Mouse (Mus musculus): Measurements from ENCODE around the gene 1700125H20Rik. TPM values are rescaled to one million over a fixed set of nuclear protein-coding genes. Genes with fewer than 3 reads are reported as not detected.

Gene 1700125H20Rik
- polyA plus RNA-seq, 1 experiment from 2014 or later: not detected

GRCm38 (mm10) chr11:85206231-85206630, 36.0 kb downstream of the 1700125H20Rik start:
- Histone ChIP-seq H3K36me3 (ENCODE audit: control insufficient read depth, insufficient read depth, low read length) (peaks cover 16% of the 10 kb centered on the region), H3K4me1 (ENCODE audit: control insufficient read depth, insufficient read depth, low read length) (no peaks in the 10 kb centered on the region), H3K9me3 (replicated peaks; ENCODE audit: control insufficient read depth, low read length) (no peaks in the 10 kb centered on the region), H3K27me3 (ENCODE audit: control insufficient read depth, insufficient read depth, low read length) (no peaks in the 10 kb centered on the region), H3K27ac (ENCODE audit: low read length) (no peak overlapping the region), H3K4me3 (replicated peaks; ENCODE audit: low read length) (no peak overlapping the region), H3K9ac (ENCODE audit: low read length) (no peak overlapping the region), H3K4me2 (ENCODE audit: low read depth, low read length) (no peak overlapping the region)
- ATAC-seq (ENCODE audit: insufficient read depth, low FRiP score): no peak

GRCm38 (mm10) chr11:85211151-85211550, 40.9 kb downstream of the 1700125H20Rik start:
- H3K4me2 ChIP-seq (ENCODE audit: low read depth, low read length): no peak overlapping the region
- 87% methylated on average over 2 of the region's 2 CpGs for WGBS
- no peak overlapping the region for H3K9ac ChIP-seq (ENCODE audit: low read length)
- no peak overlapping the region for H3K27ac ChIP-seq (ENCODE audit: low read length)
- H3K27me3 ChIP-seq (ENCODE audit: control insufficient read depth, insufficient read depth, low read length): no peaks in the 10 kb centered on the region
- peaks cover 30% of the 10 kb centered on the region for H3K36me3 ChIP-seq (ENCODE audit: control insufficient read depth, insufficient read depth, low read length)
- H3K9me3 ChIP-seq (replicated peaks; ENCODE audit: control insufficient read depth, low read length): no peaks in the 10 kb centered on the region
- no peak for ATAC-seq (ENCODE audit: insufficient read depth, low FRiP score)
- no peak overlapping the region for H3K4me3 ChIP-seq (replicated peaks; ENCODE audit: low read length)
- H3K4me1 ChIP-seq (ENCODE audit: control insufficient read depth, insufficient read depth, low read length): no peaks in the 10 kb centered on the region

- 84% methylated on average over 2 of the region's 2 CpGs for WGBS
Observed at GRCm38 (mm10) chr11:85213215-85213614, 43.0 kb downstream of the 1700125H20Rik start.

GRCm38 (mm10) chr11:85214679-85215078, 44.5 kb downstream of the 1700125H20Rik start:
- Histone ChIP-seq H3K27me3 (ENCODE audit: control insufficient read depth, insufficient read depth, low read length) (no peaks in the 10 kb centered on the region), H3K9me3 (replicated peaks; ENCODE audit: control insufficient read depth, low read length) (no peaks in the 10 kb centered on the region), H3K4me3 (replicated peaks; ENCODE audit: low read length) (no peak overlapping the region), H3K36me3 (ENCODE audit: control insufficient read depth, insufficient read depth, low read length) (peaks cover 26% of the 10 kb centered on the region), H3K9ac (ENCODE audit: low read length) (no peak overlapping the region), H3K4me2 (ENCODE audit: low read depth, low read length) (no peak overlapping the region), H3K27ac (ENCODE audit: low read length) (no peak overlapping the region), H3K4me1 (ENCODE audit: control insufficient read depth, insufficient read depth, low read length) (no peaks in the 10 kb centered on the region)
- 85% methylated on average over 3 of the region's 3 CpGs for WGBS
- no peak for ATAC-seq (ENCODE audit: insufficient read depth, low FRiP score)

More at GRCm38 (mm10) chr11:85213215-85213614, 43.0 kb downstream of the 1700125H20Rik start:
- Histone ChIP-seq H3K27me3 (ENCODE audit: control insufficient read depth, insufficient read depth, low read length) (no peaks in the 10 kb centered on the region), H3K27ac (ENCODE audit: low read length) (no peak overlapping the region), H3K9me3 (replicated peaks; ENCODE audit: control insufficient read depth, low read length) (no peaks in the 10 kb centered on the region), H3K36me3 (ENCODE audit: control insufficient read depth, insufficient read depth, low read length) (peaks cover 30% of the 10 kb centered on the region), H3K4me1 (ENCODE audit: control insufficient read depth, insufficient read depth, low read length) (no peaks in the 10 kb centered on the region), H3K4me3 (replicated peaks; ENCODE audit: low read length) (no peak overlapping the region), H3K9ac (ENCODE audit: low read length) (no peak overlapping the region), H3K4me2 (ENCODE audit: low read depth, low read length) (no peak overlapping the region)
- no peak for ATAC-seq (ENCODE audit: insufficient read depth, low FRiP score)

GRCm38 (mm10) chr11:85219014-85219413, 48.8 kb downstream of the 1700125H20Rik start:
- Histone ChIP-seq H3K4me3 (replicated peaks; ENCODE audit: low read length) (no peak overlapping the region), H3K4me1 (ENCODE audit: control insufficient read depth, insufficient read depth, low read length) (no peaks in the 10 kb centered on the region), H3K9me3 (replicated peaks; ENCODE audit: control insufficient read depth, low read length) (no peaks in the 10 kb centered on the region), H3K27ac (ENCODE audit: low read length) (no peak overlapping the region), H3K27me3 (ENCODE audit: control insufficient read depth, insufficient read depth, low read length) (no peaks in the 10 kb centered on the region), H3K36me3 (ENCODE audit: control insufficient read depth, insufficient read depth, low read length) (peaks cover 12% of the 10 kb centered on the region), H3K9ac (ENCODE audit: low read length) (no peak overlapping the region), H3K4me2 (ENCODE audit: low read depth, low read length) (no peak overlapping the region)
- WGBS: 84% methylated on average over 3 of the region's 3 CpGs
- ATAC-seq (ENCODE audit: insufficient read depth, low FRiP score): no peak

- no peaks in the 10 kb centered on the region; the same call in 1 of the 2 replicates for H3K36me3 ChIP-seq (ENCODE audit: control insufficient read depth, insufficient read depth, low read length)
- no peak for ATAC-seq (ENCODE audit: insufficient read depth, low FRiP score)
- 96% methylated on average over 6 of the region's 6 CpGs for WGBS
Observed at GRCm38 (mm10) chr11:85222561-85222960, 52.4 kb downstream of the 1700125H20Rik start.

GRCm38 (mm10) chr11:85223248-85223647, 53.0 kb downstream of the 1700125H20Rik start:
- Histone ChIP-seq H3K27me3 (ENCODE audit: control insufficient read depth, insufficient read depth, low read length) (no peaks in the 10 kb centered on the region), H3K9me3 (replicated peaks; ENCODE audit: control insufficient read depth, low read length) (no peaks in the 10 kb centered on the region), H3K4me1 (ENCODE audit: control insufficient read depth, insufficient read depth, low read length) (no peaks in the 10 kb centered on the region), H3K27ac (ENCODE audit: low read length) (no peak overlapping the region), H3K9ac (ENCODE audit: low read length) (no peak overlapping the region), H3K4me3 (replicated peaks; ENCODE audit: low read length) (no peak overlapping the region), H3K4me2 (ENCODE audit: low read depth, low read length) (no peak overlapping the region), H3K36me3 (ENCODE audit: control insufficient read depth, insufficient read depth, low read length) (no peaks in the 10 kb centered on the region; the same call in 1 of the 2 replicates)
- ATAC-seq (ENCODE audit: insufficient read depth, low FRiP score): no peak
- WGBS: 97% methylated on average over 3 of the region's 3 CpGs

More at GRCm38 (mm10) chr11:85222561-85222960, 52.4 kb downstream of the 1700125H20Rik start:
- Histone ChIP-seq H3K9me3 (replicated peaks; ENCODE audit: control insufficient read depth, low read length) (no peaks in the 10 kb centered on the region), H3K4me3 (replicated peaks; ENCODE audit: low read length) (no peak overlapping the region), H3K4me2 (ENCODE audit: low read depth, low read length) (no peak overlapping the region), H3K27me3 (ENCODE audit: control insufficient read depth, insufficient read depth, low read length) (no peaks in the 10 kb centered on the region), H3K4me1 (ENCODE audit: control insufficient read depth, insufficient read depth, low read length) (no peaks in the 10 kb centered on the region), H3K27ac (ENCODE audit: low read length) (no peak overlapping the region), H3K9ac (ENCODE audit: low read length) (no peak overlapping the region)

Other genes starting within 250 kb of the 1700125H20Rik start
- gene Car4, start 212.6 kb upstream of the 1700125H20Rik start, polyA plus RNA-seq (2015; fragmentation: Nextera tagmentation; extraction: Ambion mirVana): 0.35 and 0.49 TPM in 2 replicates
- gene Usp32, start 30.2 kb upstream of the 1700125H20Rik start, polyA plus RNA-seq (2015; fragmentation: Nextera tagmentation; extraction: Ambion mirVana): 4.8 and 5.0 TPM in 2 replicates
- 33.4 and 34.1 TPM in 2 replicates for gene Appbp2, start 64.7 kb downstream of the 1700125H20Rik start, polyA plus RNA-seq (2015; fragmentation: Nextera tagmentation; extraction: Ambion mirVana)
- 10.1 and 10.3 TPM in 2 replicates for gene Ppm1d, start 140.8 kb downstream of the 1700125H20Rik start, polyA plus RNA-seq (2015; fragmentation: Nextera tagmentation; extraction: Ambion mirVana)
- gene Bcas3, start 182.8 kb downstream of the 1700125H20Rik start, polyA plus RNA-seq (2015; fragmentation: Nextera tagmentation; extraction: Ambion mirVana): 21.2 and 22.2 TPM in 2 replicates